Mouse (Mus musculus) ES-Bruce4 (cell line): Measurements from ENCODE around the gene Myh7. TPM values are rescaled to one million over a fixed set of nuclear protein-coding genes. Genes with fewer than 3 reads are reported as not detected.

Source experiments
- H3K27ac ChIP-seq: 2 replicates; pipeline ENCODE4 v1.5.1; 2012; ENCODE audit warnings: low read length, inconsistent platforms; ENCODE audit not compliant: insufficient read depth
- H3K27me3 ChIP-seq: 2 replicates; pipeline ENCODE4 v1.6.1; 2012; ENCODE audit warnings: mild to moderate bottlenecking, low read length, inconsistent platforms; ENCODE audit not compliant: control insufficient read depth, poor library complexity, insufficient read depth, severe bottlenecking
- H3K36me3 ChIP-seq: 2 replicates; pipeline ENCODE4 v1.6.1; 2012; ENCODE audit warnings: inconsistent platforms, mild to moderate bottlenecking, low read length, moderate library complexity; ENCODE audit not compliant: control insufficient read depth, poor library complexity, insufficient read depth, severe bottlenecking
- H3K4me1 ChIP-seq: one replicate; pipeline ENCODE4 v1.8.1; 2011; ENCODE audit warnings: low read length; ENCODE audit not compliant: control insufficient read depth, insufficient read depth
- H3K4me3 ChIP-seq: 2 replicates; pipeline ENCODE4 v1.5.1; 2011; ENCODE audit warnings: low read depth, mild to moderate bottlenecking, low read length
- H3K9ac ChIP-seq: 2 replicates; pipeline ENCODE4 v1.6.1; 2012; ENCODE audit warnings: low read depth, mild to moderate bottlenecking, inconsistent platforms; ENCODE audit not compliant: poor library complexity, severe bottlenecking
- H3K9me3 ChIP-seq: replicated peaks from 2 replicates; pipeline ENCODE4 v1.6.1; 2012; ENCODE audit warnings: mild to moderate bottlenecking, low read length, inconsistent platforms; ENCODE audit not compliant: control insufficient read depth, poor library complexity, insufficient read depth, severe bottlenecking
- CTCF ChIP-seq: IDR thresholded peaks from one replicate; pipeline ENCODE4 v1.8.1; 2011; ENCODE audit warnings: low read depth, low read length
- EP300 ChIP-seq: IDR thresholded peaks from 2 replicates; pipeline ENCODE4 v1.6.1; 2011; ENCODE audit warnings: low read depth, low read length; ENCODE audit not compliant: insufficient read depth
- POLR2A ChIP-seq: IDR thresholded peaks from one replicate; pipeline ENCODE4 v1.8.1; 2011; ENCODE audit warnings: low read length; ENCODE audit not compliant: insufficient read depth
- polyA plus RNA-seq: library from polyadenylated mRNA; stranded (reverse); fragments of >200 nt; gene quantifications from 2 replicates; pipeline ENCODE4 v1.2.4, GENCODE M21; 2011; ENCODE audit warnings: low read depth; ENCODE audit not compliant: missing spikeins, insufficient read depth, insufficient read length

The Myh7 gene
- polyA plus RNA-seq, 1 experiment, result 3.1 TPM

- H3K27ac ChIP-seq, result no peak overlapping the region
- no peak overlapping the region for H3K4me3 ChIP-seq
- no peak for TF ChIP-seq POLR2A
- TF ChIP-seq CTCF, result no peak
- TF ChIP-seq EP300, result no peak
- no peak overlapping the region for H3K9ac ChIP-seq
- no peaks in the 10 kb centered on the region for H3K9me3 ChIP-seq
- no peaks in the 10 kb centered on the region for H3K27me3 ChIP-seq
- no peaks in the 10 kb centered on the region for H3K36me3 ChIP-seq
- H3K4me1 ChIP-seq, result peaks cover 2% of the 10 kb centered on the region
Measured at GRCm38 (mm10) chr14:54941024-54941978, 53.1 kb downstream of the Myh7 start.

GRCm38 (mm10) chr14:54940176-54940530 lies 54.3 kb downstream of the Myh7 start:
- TF ChIP-seq POLR2A, result no peak
- no peak for TF ChIP-seq CTCF
- no peak for TF ChIP-seq EP300
- no peak overlapping the region for H3K9ac ChIP-seq
- no peaks in the 10 kb centered on the region for H3K27me3 ChIP-seq
- no peak overlapping the region for H3K4me3 ChIP-seq
- no peak overlapping the region for H3K27ac ChIP-seq
- no peaks in the 10 kb centered on the region for H3K9me3 ChIP-seq
- H3K4me1 ChIP-seq, result peaks cover 2% of the 10 kb centered on the region
- no peaks in the 10 kb centered on the region for H3K36me3 ChIP-seq

- TF ChIP-seq POLR2A (no peak), EP300 (no peak), CTCF (peak; percentile 80)
Measured at GRCm38 (mm10) chr14:54939434-54940175, 54.8 kb downstream of the Myh7 start.

GRCm38 (mm10) chr14:54938431-54939219 lies 55.8 kb downstream of the Myh7 start:
- no peaks in the 10 kb centered on the region for H3K27me3 ChIP-seq
- H3K36me3 ChIP-seq, result no peaks in the 10 kb centered on the region
- no peaks in the 10 kb centered on the region for H3K9me3 ChIP-seq
- H3K4me1 ChIP-seq, result peaks cover 2% of the 10 kb centered on the region
- no peak overlapping the region for H3K9ac ChIP-seq
- H3K4me3 ChIP-seq, result no peak overlapping the region
- H3K27ac ChIP-seq, result no peak overlapping the region
- TF ChIP-seq CTCF (no peak), EP300 (no peak), POLR2A (no peak)

More at GRCm38 (mm10) chr14:54939434-54940175, 54.8 kb downstream of the Myh7 start:
- Histone ChIP-seq H3K4me3 (no peak overlapping the region), H3K9ac (no peak overlapping the region), H3K27me3 (no peaks in the 10 kb centered on the region), H3K36me3 (no peaks in the 10 kb centered on the region), H3K4me1 (peaks cover 2% of the 10 kb centered on the region), H3K9me3 (no peaks in the 10 kb centered on the region), H3K27ac (no peak overlapping the region)

- no peaks in the 10 kb centered on the region for H3K9me3 ChIP-seq
- H3K9ac ChIP-seq, result no peak overlapping the region
- TF ChIP-seq EP300 (no peak), POLR2A (no peak), CTCF (no peak)
- H3K36me3 ChIP-seq, result no peaks in the 10 kb centered on the region
- no peaks in the 10 kb centered on the region for H3K27me3 ChIP-seq
- H3K4me1 ChIP-seq, result peaks cover 4% of the 10 kb centered on the region
- no peak overlapping the region for H3K4me3 ChIP-seq
- no peak overlapping the region for H3K27ac ChIP-seq
Measured at GRCm38 (mm10) chr14:54937361-54938182, 56.9 kb downstream of the Myh7 start.
